Mouse (Mus musculus) MN1 (cell line): ENCODE measurements around the gene Plet1.

Source experiments
- DNase-seq: peaks from one replicate; pipeline ENCODE4 v3.0.0-alpha.2; 2016; ENCODE audit warnings: low spot score

Gene Plet1

DNA sequence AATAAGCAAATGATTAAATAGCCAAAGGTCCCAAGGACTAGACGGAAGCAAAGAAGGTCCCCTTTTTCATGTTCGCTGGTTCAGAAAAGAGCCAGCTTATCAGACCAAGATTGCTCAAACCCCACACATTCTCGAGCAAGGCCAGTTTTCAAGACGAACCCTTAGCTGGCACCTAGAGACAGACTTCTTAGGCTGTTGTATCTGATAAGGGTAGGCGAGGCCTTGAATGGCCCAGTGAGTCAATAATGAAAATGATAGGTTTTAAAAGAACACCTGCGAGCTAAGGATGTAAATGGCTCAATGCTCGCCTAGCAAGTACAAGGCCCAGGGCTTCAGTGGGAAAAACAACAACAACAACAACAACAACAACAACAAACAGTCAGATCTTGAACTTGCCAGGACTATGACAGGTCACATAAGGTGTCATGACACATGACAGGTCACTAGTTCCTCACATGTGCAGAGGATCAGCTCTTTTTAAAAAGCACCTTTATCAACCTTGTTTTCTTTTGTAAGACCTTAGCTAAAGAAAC, 42.3 kb downstream of the Plet1 start:
- no peak for DNase-seq

DNA sequence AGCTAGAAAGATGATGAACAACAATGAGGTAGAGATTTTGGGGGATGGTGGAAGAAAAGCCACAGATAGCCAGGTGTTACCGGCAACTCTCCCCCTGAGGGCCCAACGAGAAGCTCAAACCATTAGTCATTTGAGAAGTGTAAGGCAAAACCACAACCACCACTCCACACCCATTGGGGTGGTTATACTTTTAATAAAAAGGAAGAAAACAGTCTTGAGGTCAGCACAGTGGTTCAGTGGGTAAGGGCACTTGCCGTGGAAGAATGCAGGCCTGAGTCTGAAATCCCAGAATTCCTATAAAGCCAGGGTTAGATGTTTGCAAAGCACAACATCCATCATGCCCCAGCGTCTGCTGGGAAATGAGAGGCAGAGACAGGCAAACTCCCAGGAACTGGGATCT, 43.0 kb downstream of the Plet1 start:
- no peak for DNase-seq

DNA sequence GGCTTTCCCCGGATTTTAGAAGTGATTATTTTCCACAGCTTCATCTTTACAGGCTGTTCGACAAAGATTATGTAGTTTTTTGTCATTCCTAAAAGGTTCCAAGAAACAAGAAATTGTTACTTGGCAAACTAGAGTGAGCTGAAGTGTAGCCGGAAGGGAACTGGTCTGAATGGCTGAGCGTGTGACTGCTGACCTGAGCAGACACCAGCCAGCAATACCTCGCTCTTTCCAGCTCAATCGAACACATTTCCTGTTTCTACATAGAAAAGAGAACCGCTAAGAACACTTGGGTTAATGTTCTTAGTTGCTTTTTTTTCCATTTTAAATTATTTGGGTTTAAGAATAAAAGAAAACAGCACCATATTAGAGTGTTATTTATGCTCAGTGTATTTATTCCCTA, 45.8 kb downstream of the Plet1 start:
- no peak for DNase-seq

DNA sequence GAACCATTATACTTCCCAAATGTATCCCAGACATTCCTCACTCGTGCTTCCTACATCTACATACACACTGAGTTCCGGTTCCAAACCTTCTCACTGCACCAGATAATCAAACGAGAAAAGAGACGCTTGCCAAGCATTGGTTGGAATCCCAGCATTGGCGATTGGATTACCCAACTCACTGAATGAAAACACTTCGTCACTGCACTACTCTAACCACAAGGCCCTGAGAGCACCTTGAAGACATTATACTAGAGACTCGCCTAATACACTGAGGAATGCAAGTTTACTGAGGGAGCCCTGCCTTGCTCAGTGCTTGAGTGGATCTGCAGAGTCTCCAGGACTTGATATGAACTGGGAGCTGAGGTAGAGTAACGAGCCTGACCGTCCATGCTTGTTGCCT, 48.1 kb downstream of the Plet1 start:
- no peak for DNase-seq

DNA sequence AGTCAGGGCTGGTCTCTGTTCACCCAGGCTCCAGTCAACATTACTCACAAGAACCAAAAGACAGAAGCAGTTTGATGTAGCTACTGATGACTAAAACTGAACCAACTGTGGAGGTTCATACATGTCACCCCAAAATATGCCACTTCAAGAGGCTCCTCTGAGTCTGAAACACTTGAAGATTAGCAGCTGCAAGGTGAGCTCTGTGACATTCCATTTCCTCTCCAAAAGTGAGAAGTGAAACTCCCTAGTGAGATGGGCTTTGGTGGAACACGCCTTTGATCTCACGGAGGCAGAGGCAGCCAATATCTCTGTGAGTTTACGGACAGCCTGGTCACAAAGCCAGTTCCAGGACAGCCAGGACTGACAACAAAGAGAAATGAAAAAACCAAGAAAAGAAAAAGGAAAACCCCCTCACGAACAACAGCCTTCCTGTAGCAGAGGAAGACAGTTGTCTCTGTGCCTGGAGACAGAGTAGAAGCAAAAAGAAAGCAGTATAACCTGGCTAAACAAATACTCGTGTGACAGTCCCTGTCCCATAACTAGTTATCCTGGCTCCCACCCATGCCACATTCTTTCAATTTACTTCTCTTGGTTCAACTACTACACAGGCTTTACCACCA, 53.6 kb downstream of the Plet1 start:
- DNase-seq, result no peak

DNA sequence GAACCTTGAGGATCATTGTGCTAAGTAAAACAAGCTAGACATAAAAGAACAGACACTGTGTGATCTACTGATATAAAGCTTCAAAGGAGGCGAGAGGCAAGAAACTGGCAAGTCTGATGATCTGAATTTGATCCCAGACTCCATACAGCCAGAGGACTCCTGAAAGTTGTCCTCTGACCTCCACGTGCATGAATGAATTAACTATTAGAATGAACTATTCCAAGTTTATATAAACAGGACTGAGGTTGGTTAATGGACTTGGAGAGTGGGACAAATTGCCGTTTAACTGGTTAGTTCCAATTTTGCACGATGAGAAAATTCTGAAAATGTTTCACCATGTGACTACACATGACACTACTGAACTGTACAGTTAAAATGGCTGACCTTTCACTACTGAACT, 54.6 kb downstream of the Plet1 start:
- DNase-seq, result no peak

DNA sequence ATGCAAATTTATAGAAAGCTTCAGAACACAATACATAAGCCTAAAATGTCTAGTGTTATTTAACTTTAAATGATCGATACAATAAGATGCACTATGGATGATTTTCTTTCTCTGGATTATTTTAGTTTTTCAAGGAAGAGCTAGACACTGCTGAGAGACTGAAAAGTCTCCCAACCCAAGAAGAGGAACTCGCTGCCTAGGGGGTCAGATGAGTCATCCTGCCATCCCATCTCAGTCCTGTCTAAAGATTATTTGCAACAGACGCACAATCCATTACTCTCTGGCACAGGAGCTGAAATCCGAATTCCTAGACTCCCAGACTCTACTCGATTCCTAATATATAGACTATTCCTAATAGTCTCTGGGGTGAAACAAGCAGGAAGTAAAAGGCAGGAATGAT, 57.9 kb downstream of the Plet1 start:
- no peak for DNase-seq

DNA sequence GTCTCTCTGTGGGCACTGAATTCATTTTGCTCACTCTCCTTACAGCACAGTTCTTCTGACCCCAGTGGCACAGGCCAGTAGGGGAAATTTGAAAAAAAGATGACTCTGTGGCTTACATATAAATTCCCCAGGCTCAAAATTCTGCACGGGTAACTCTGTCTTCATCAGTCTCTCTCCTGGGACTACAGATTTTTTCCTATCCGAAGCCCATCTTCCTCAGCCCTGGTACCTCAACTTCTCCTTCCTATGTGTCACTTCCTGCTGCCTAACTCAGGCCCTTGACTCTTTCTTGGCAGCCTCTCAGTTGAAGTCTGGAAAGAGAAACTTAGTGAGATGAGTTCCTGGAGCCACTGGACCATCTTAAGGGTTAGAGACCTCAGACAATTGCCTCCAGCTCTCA, 59.2 kb downstream of the Plet1 start:
- no peak for DNase-seq

DNA sequence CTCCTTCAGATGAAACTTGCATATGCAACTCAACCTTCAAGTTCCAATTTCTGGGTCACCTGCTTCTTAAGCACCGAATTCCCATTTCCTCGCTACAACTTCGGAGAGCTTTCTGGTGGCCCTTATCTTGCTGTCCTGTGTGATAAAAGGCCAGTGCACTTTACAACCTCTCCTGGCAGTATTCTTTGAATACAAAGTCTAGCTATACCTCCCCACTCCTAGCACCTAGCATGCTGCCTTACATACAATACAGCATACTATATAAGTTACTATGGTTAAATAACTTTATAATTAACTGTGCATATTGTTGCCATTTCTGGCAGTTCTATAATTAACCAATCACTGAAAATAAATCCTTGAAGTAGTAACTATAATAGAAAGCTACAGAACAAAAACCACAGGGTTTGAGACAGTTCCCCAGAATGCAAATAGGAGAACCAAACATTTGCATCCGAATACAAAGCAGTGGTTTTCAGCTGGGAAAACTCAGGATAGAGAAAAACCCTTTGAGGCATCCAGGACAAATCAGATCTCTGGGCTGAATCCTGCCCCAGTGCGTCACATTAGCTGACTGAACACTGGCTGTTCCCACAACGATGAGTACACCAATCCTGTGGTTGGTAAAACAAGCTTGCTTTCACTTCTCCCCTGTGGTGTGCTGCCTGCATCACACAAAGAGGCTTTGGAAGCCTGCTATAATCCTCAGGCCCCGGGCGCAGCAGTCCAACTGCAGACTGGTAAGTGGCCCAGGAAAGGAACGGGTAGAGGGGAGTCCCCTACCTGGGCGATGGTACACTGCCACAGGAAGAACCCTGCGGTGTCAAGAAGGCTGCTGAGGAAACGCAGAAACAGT, 60.1 kb downstream of the Plet1 start, which contains the start of gene Il18:
Il18 (plus strand) TSS at position 587 of the 853 bp plus-strand sequence.
- no peak for DNase-seq

DNA sequence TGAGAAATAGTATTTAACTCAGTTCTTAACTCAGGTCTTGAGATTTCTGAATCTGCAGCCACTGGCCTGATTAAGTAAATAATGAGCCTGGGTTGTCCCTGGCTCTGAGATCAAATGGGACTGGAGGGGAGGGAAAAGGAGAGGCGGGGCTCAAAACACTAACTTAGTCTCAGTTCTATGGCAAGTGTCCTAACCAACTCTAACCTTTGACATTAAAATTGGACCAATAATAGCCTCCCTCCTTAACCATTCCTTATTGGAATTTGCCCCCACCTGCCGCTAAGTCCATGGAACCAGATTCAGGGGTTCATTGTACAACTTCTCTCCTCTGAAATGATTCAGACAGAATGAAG, 60.7 kb downstream of the Plet1 start, which contains the start of gene Bco2:
Bco2 (minus strand) TSS at position 88 of the 353 bp plus-strand sequence.
- no peak for DNase-seq
